Mouse (Mus musculus) kidney, postnatal 14 days (tissue): ENCODE data around the gene Stom.

Experiments used
- DNase-seq: peaks from one replicate; pipeline ENCODE4 v3.0.0; 2022; ENCODE audit warnings: mixed read lengths

Gene Stom

DNA sequence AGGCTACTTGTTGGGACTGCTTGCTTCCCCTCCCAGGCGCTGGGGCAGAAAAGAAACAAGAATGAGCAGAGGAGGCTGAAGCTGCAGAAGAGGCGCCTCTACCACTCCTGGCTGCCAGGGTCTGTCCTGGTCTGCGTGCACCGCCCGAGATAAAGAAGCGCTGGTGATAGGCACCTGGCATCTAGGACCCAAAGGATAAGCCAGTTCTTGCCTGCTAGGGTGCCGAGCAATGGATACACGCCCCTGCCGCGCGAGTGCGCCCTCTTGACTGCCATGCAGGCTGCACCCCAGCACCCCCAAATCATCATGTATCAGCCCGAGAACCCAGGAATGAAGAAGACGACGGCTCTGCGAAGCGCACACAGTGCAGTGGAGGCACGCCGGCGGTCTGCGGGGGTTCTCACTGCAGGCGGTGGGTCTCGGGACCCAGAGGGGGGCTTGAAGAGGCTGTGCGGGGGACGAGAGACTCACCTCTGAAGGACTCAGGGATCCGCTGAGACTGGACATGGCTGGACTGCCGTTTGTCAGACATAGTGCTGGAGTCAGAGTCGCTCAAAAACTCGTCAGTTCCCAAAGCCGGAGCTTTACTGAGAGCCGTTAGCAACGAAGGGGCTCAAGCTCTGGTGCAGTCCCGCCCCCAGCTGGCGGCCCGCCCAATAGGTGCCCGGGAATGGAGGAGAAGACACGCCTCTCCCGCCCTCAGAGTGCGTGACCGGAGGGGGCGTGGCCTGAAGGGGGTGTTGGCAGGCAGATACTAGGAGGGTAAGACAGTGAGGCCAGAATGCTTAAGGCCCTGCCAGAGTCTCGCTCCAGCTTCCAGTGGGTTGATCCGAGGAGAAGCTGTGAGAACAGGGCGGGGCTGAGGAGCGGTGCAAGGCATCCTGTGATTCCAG lies at the start of gene Stom:
TSS of gene Stom (minus strand) at position 589 of the 893 bp plus-strand sequence.
- DNase-seq = peak; percentile 100

DNA sequence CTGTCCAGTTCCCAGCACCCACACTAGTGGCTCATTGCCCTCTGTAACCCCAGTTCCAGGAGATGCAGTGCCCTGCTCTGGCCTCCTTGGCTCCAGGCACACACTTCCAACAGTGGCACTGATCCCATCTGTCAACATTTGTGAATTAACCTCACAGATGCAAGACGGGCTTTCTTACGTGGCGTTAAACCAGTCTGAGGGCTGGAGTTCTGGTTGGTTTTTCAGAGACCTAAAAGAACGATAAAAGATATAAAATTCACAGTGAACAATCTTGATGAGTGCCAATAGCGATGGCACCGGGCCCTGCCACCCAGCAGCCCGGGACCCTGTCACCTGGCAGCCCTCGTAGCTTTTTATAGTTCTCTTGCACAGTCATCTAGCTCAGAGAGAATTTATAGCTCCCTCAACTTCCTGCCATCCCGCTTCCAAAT lies 48.7 kb upstream of the Stom start:
- DNase-seq = no peak

- DNase-seq = no peak
Measured at GRCm38 (mm10) chr2:35379306-35379705, 42.5 kb upstream of the Stom start.

GRCm38 (mm10) chr2:35377600-35377999 lies 40.8 kb upstream of the Stom start:
- no peak for DNase-seq

- DNase-seq = peak; percentile 17
Measured at GRCm38 (mm10) chr2:35373003-35373402, 36.2 kb upstream of the Stom start.

DNA sequence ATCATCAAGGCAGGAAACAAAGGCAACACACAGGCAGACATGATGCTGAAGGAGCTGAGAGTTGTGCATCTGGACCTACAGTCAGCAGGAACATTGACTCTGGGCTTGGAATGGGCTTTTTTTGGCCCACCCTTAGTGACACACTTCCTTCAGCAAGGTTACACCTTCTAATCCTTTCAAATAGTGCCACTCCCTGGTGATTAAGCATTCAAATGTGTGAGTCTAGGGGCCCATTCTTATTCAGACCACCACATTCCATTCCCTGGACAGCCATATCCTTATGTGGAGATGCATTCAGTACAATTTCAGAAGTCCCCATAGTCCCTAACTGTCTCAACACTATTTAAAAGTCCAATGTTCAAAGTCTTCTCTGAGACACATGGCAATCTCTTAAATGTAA lies 33.9 kb upstream of the Stom start:
- no peak for DNase-seq

DNA sequence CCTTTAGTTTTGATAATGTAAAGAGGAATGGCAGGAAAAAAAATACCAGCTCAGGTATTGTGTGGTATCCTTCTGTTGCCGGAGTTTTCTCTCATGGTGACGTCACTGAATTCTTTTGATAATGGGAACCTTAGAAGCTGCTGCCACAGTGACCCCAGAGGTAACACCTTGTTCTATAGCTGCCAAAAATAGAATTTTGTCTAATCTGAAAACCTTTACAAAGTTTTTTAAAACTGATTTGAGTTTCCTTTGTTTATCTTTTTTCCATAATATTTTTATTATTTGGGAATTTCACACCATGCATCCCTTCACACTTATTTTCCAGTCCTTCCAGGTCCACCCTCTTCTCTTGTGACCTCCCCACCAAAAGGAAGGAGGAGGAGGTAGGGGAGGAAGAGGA lies 30.9 kb upstream of the Stom start, which contains the start of gene 4930568D16Rik:
TSS of gene 4930568D16Rik (minus strand) at position 101 of the 400 bp plus-strand sequence.
- no peak for DNase-seq

DNA sequence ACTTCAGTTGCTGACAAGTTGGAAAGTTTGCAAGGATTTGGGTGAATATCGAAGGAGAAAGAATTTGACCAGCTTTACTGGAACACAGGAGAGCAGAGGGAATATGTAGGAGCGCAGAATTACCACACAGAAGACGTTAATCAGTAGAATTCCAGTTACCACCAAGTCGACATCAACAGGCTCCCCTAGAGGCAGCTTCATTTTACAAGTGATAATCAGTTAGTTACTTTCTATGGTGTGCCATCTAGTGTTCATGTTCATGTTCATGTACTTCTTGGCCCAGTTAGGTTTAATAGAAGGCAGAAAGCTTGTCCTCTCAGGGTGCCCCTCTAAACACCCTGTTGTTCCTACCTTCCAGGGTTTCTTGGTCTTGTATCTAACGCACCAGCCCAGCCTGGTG lies 12.4 kb upstream of the Stom start:
- DNase-seq = peak; percentile 23

- no peak for DNase-seq
Measured at GRCm38 (mm10) chr2:35345984-35346383, 9.2 kb upstream of the Stom start.

DNA sequence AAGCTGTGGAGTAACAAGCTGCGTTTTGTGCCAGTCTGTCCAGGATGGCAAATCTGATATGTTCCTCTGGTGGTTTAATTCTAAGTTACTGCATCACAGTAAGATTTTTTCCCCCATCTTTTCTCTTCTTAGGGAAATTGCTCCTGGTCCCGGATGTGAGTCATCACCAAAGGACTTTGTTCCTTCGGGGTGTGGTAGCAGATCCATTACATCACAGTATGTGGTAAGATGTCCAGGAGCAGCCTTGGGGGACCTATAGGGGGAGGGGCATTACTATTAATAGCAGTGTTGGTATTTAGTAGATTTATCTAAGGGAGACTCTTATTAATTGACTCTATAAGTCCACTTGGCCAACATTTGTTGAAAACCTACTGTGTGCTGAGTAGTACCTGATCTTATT lies 5.8 kb upstream of the Stom start:
- DNase-seq = no peak

GRCm38 (mm10) chr2:35338707-35339106 lies 1.9 kb upstream of the Stom start:
- DNase-seq = peak; percentile 34

DNA sequence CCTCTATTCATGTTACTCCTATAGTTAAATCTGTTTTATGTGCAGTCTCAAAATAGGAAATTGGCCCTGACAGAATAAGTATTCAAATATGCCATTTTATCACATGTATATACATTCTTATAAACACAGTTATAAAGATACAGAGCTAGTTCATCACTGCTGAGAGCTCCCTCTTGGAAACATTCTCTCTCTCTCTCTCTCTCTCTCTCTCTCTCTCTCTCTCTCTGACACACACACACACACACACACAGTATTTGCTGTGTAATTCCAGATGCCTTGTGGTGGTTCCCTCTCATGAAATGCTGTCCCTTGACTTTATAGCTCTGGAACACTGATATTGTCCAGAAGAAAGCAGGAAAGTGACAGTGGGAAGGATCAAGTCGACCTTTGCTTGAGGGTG lies 1.3 kb upstream of the Stom start:
- no peak for DNase-seq

DNA sequence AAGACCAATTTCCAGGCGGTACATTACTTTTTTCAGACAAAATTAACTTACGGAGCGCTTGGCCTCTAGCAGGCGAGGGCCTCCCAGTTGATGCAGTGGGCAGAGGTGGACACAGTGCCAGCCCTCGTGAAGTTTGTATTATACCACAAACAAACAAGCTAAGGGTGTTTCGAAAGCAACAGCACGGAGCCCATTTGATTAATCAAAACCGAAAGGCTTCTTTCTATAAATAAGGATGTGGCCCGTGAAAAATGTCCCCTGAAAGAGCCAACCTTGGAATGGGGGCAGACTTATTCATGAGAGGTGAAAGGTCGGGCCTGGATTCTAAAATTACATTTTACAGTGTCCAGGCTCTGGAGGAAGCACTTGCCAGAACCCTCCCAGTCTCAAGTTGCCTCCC lies 643 bp upstream of the Stom start:
- DNase-seq = peak; percentile 21

- DNase-seq = no peak
Measured at GRCm38 (mm10) chr2:35335620-35336019, 1.2 kb downstream of the Stom start.

DNA sequence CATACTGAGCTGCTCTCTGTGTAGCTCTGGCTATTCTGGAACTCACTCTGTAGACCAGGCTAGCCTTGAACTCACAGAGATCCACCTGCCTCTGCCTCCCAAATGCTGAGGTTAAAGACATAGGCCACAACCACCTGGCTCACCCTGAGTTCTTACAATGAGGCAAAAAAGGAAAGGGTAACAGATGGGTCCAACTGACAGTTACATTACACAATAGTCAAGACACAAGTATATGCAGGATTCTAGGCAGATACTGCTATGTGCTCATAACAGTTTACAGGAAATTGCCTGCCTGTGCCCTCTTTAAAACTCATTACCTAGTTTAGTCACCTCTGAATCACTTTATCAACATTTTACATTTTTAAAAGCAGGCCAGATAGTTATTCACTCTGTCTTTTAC lies 3.1 kb downstream of the Stom start:
- no peak for DNase-seq

DNA sequence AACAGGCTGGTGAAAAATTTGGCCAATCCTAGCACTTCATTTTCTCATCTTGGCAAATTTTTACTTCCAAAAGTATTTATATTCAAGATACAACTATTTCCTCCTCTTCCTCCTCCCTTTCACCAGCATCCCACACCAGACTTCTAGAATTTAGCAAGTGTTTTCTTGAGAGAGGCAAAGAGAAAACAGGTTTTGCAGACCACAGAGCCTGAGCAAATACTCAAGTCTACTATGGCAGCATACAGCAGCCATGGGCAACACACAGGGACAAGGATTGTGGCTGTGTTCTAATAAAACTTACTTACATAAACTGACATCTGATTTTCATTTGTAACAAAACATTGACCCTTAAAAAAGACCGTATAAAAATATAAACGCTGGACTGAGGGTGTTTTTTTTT lies 5.6 kb downstream of the Stom start:
- DNase-seq = no peak

DNA sequence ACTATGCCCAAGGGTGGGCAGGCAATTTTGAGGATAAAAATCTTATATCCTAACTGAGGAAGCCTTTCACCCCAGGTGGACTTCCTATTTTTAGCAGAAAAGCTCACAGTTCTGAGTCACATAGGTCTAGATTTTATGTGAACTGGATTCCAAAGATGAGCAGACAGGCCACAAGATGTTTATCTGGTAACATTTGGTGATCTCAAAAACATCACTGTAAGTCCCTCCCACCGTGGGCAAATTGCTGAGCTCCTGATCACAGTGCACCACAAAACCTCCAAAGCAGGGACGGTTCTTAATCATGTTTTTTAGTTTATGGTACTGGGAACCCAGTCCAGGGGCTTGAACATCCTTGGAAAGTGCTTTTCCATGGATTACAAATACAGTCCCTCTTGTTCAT lies 7.7 kb downstream of the Stom start:
- DNase-seq = no peak

- DNase-seq = no peak
Measured at GRCm38 (mm10) chr2:35328064-35328792, 8.5 kb downstream of the Stom start.

GRCm38 (mm10) chr2:35327583-35327982 lies 9.2 kb downstream of the Stom start:
- DNase-seq = no peak

DNA sequence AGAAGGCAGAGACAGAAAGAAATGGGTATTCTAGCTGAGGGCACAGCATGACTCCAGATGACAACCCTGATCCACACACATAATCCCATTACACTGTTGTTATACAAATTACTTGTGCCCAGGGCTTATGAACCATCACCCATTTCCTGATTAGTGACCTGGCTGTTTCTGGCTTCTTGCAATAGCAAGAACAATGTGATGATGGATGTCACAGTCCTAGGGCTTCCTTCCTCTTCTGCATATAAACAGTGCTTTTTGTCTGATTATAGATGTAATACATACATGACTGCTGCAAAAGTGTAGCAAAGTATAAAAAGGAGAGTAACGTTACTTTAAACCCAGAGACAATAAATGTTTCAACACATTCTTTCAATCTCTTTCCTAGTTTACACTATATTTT lies 9.8 kb downstream of the Stom start:
- DNase-seq = peak; percentile 8

GRCm38 (mm10) chr2:35325930-35326329 lies 10.8 kb downstream of the Stom start:
- no peak for DNase-seq

GRCm38 (mm10) chr2:35322404-35323164 lies 14.2 kb downstream of the Stom start:
- peak; percentile 17 for DNase-seq

GRCm38 (mm10) chr2:35320399-35320798 lies 16.4 kb downstream of the Stom start:
- no peak for DNase-seq
